Mouse (Mus musculus): Measurements from ENCODE around the gene Gm10563. TPM values are rescaled to one million over a fixed set of nuclear protein-coding genes. Genes with fewer than 3 reads are reported as not detected.
"Not testable (repeated sequence)": the region's sequence is repeated elsewhere in the genome, so short reads cannot be mapped to it uniquely, and the experiment has no call there.

Gene Gm10563
- polyA plus RNA-seq, 1 experiment from 2014 or later, result not detected

DNA sequence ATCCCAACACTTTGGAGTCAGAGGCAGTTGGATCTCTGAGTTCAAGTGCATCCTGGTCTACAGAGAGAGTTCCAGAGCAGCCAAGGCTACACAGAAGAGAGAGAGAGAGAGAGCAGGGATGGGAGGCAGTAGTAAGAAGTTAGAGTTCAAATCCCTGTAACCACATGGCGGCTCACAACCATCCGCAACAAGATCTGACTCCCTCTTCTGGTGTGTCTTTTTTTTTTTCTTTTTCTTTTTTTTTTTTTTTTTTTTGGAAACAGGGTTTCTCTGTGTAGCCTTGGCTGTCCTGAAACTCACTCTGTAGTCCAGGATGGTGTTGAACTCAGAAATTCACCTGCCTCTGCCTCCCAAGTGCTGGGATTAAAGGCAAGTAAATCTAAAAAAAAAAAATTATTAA, 26.9 kb upstream of the Gm10563 start:
- no peak overlapping the region for H3K4me2 ChIP-seq (ENCODE audit: low read length)
- DNase-seq (ENCODE audit: low spot score) (no peak), ATAC-seq (replicated peaks; ENCODE audit: low FRiP score, low TSS enrichment, low read depth) (no peak)
- no peak overlapping the region for H3K27ac ChIP-seq (ENCODE audit: low read depth)
- WGBS, result 55% methylated on average over 2 of the region's 2 CpGs
- no peak overlapping the region for H3K4me3 ChIP-seq (ENCODE audit: low read depth, low read length)
- H3K36me3 ChIP-seq (ENCODE audit: control insufficient read depth, insufficient read depth, low read length), result no peaks in the 10 kb centered on the region
- no peaks in the 10 kb centered on the region for H3K27me3 ChIP-seq (replicated peaks; ENCODE audit: control insufficient read depth, insufficient read depth, low read length)
- no peak overlapping the region for H3K9ac ChIP-seq (ENCODE audit: low read length)
- peaks cover 6% of the 10 kb centered on the region; the same call in 1 of the 2 replicates for H3K4me1 ChIP-seq (replicated peaks; ENCODE audit: control insufficient read depth, insufficient read depth, low read length)
- no peaks in the 10 kb centered on the region for H3K9me3 ChIP-seq (ENCODE audit: control insufficient read depth, low read length)

GRCm38 (mm10) chr4:155670236-155670635, 25.0 kb upstream of the Gm10563 start:
- H3K27ac ChIP-seq (ENCODE audit: low read depth); H3K27me3 ChIP-seq (replicated peaks; ENCODE audit: control insufficient read depth, insufficient read depth, low read length); ATAC-seq (replicated peaks; ENCODE audit: low FRiP score, low TSS enrichment, low read depth); H3K4me2 ChIP-seq (ENCODE audit: low read length); H3K4me3 ChIP-seq (ENCODE audit: low read depth, low read length); H3K9ac ChIP-seq (ENCODE audit: low read length); DNase-seq (ENCODE audit: low spot score); H3K9me3 ChIP-seq (ENCODE audit: control insufficient read depth, low read length); H3K4me1 ChIP-seq (replicated peaks; ENCODE audit: control insufficient read depth, insufficient read depth, low read length): not testable (repeated sequence)
- peaks cover 12% of the 10 kb centered on the region for H3K36me3 ChIP-seq (ENCODE audit: control insufficient read depth, insufficient read depth, low read length)
- WGBS, result 62% methylated on average over 4 of the region's 4 CpGs

DNA sequence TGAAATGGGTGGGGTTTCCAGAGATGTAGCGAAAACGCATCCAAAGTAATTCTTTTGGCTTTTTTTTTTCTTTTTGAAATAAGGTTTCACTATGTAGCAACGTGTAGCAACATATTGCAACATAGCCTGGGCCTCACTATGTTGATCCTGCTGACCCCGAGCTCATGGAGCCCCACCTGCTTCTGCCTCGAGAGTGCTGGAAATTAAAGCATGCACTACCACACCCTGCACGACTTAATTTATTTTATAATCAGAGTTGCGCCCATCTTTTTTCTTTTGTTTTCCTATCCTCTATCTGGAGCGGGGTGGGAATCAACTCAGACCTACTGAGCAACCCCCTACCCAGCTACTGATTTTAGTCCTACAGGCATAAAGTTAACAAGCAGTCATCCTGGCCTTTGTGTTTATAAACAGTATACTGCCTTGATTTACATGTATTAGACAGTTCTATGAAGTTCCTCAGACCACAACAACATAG, 24.4 kb upstream of the Gm10563 start:
- WGBS, result under 1% methylated on average over 8 of the region's 8 CpGs
- peak overlapping the region; percentile 82 for H3K4me3 ChIP-seq (ENCODE audit: low read depth, low read length)
- H3K9me3 ChIP-seq (ENCODE audit: control insufficient read depth, low read length), result no peaks in the 10 kb centered on the region
- H3K27ac ChIP-seq (ENCODE audit: low read depth), result 0 out of 2 replicates have a peak overlapping the region, but pooled peaks have one; percentile 57
- H3K4me2 ChIP-seq (ENCODE audit: low read length), result peak overlapping the region; percentile 88
- ATAC-seq (replicated peaks; ENCODE audit: low FRiP score, low TSS enrichment, low read depth), result peak; percentile 43; the same call in 1 of the 2 replicates
- H3K27me3 ChIP-seq (replicated peaks; ENCODE audit: control insufficient read depth, insufficient read depth, low read length), result no peaks in the 10 kb centered on the region
- peak overlapping the region; percentile 38 for H3K9ac ChIP-seq (ENCODE audit: low read length)
- H3K36me3 ChIP-seq (ENCODE audit: control insufficient read depth, insufficient read depth, low read length), result peaks cover 14% of the 10 kb centered on the region
- no peak for DNase-seq (ENCODE audit: low spot score)
- H3K4me1 ChIP-seq (replicated peaks; ENCODE audit: control insufficient read depth, insufficient read depth, low read length), result peaks cover 6% of the 10 kb centered on the region; the same call in 1 of the 2 replicates

DNA sequence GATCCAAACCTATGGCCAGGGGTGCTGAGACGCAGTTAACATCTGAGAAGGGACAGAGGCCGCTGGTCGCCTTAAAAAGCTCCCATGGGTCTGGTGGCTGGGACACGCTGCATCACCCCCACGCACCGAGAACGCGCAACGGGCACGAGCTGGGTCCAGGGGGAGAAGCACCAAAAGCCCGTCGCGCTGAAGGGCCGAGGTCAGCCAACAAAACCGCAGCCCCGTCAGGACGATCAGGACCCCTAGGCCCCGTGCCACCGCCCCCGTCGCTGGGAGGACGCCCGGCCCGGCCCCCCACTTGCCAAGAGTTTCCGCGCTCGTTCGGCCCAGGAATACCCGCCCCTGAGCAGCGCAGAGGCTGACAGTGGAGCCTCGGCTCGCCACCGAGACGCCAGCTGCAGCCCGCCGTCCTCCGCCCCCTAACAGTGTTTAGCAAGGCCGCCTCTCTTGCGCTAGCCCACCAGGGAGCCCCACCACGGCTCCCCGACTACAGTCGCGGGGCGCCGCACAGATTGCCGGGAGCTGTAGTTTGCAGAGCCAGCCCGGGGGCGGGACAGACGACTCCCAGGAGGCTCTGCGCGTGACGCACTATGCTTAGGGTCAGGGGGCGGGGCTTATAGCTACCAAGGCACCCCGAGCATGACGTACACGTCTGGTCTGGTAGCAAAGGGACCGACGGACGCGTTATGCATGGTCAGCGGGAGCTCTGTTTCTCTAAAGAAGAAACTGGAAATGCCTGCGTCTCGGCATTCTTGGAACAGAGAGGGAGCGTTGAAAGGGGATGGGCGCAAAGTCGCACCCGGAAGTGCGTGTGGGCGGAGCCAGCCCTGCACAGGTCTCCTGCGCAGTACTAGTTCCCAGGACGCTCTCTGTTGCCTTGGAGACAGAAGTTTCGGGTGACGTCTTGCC, 23.7 kb upstream of the Gm10563 start, which contains the start of gene Mib2:
Gene Mib2 (minus strand): TSS at position 510 of the 909 bp plus-strand sequence.
- peaks cover 6% of the 10 kb centered on the region; the same call in 1 of the 2 replicates for H3K4me1 ChIP-seq (replicated peaks; ENCODE audit: control insufficient read depth, insufficient read depth, low read length)
- DNase-seq (ENCODE audit: low spot score), result peak; percentile 99
- H3K27me3 ChIP-seq (replicated peaks; ENCODE audit: control insufficient read depth, insufficient read depth, low read length), result no peaks in the 10 kb centered on the region
- under 1% methylated on average over 73 of the region's 73 CpGs for WGBS
- peak within 1 kb of the TSS; percentile 72 for H3K9ac ChIP-seq (ENCODE audit: low read length)
- peaks cover 14% of the 10 kb centered on the region for H3K36me3 ChIP-seq (ENCODE audit: control insufficient read depth, insufficient read depth, low read length)
- ATAC-seq (replicated peaks; ENCODE audit: low FRiP score, low TSS enrichment, low read depth), result peak; percentile 99
- H3K27ac ChIP-seq (ENCODE audit: low read depth), result peak within 1 kb of the TSS; percentile 57
- H3K4me3 ChIP-seq (ENCODE audit: low read depth, low read length), result peak within 1 kb of the TSS; percentile 82
- H3K4me2 ChIP-seq (ENCODE audit: low read length), result peak within 1 kb of the TSS; percentile 88
- H3K9me3 ChIP-seq (ENCODE audit: control insufficient read depth, low read length), result no peaks in the 10 kb centered on the region

DNA sequence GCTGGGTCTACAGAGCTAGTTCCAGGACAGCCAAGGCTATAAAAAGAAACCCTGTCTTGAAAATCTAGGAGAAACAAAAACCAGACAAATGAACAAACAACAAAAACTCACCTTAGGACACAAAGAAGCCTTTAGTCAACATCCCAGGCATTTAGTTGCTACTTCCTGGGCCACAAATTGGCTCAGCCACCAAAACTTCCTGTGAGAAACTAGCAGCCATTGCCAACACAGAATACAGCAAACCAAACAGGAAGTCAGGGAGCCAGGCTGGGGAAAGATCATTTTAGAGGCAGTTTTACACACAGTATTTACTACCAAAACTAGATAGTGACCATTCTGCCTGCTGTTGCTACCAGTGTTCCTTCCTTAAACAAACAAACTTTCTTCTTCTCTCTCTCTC, 21.7 kb upstream of the Gm10563 start:
- peaks cover 6% of the 10 kb centered on the region; the same call in 1 of the 2 replicates for H3K4me1 ChIP-seq (replicated peaks; ENCODE audit: control insufficient read depth, insufficient read depth, low read length)
- peaks cover 14% of the 10 kb centered on the region for H3K36me3 ChIP-seq (ENCODE audit: control insufficient read depth, insufficient read depth, low read length)
- no peaks in the 10 kb centered on the region for H3K27me3 ChIP-seq (replicated peaks; ENCODE audit: control insufficient read depth, insufficient read depth, low read length)
- H3K4me3 ChIP-seq (ENCODE audit: low read depth, low read length), result no peak overlapping the region
- DNase-seq (ENCODE audit: low spot score) (no peak), ATAC-seq (replicated peaks; ENCODE audit: low FRiP score, low TSS enrichment, low read depth) (no peak)
- no peak overlapping the region for H3K27ac ChIP-seq (ENCODE audit: low read depth)
- H3K9me3 ChIP-seq (ENCODE audit: control insufficient read depth, low read length), result no peaks in the 10 kb centered on the region
- no peak overlapping the region for H3K4me2 ChIP-seq (ENCODE audit: low read length)
- no peak overlapping the region for H3K9ac ChIP-seq (ENCODE audit: low read length)

GRCm38 (mm10) chr4:155660641-155661040, 15.4 kb upstream of the Gm10563 start:
- 89% methylated on average over 12 of the region's 12 CpGs for WGBS
- H3K36me3 ChIP-seq (ENCODE audit: control insufficient read depth, insufficient read depth, low read length), result peaks cover 30% of the 10 kb centered on the region
- H3K9ac ChIP-seq (ENCODE audit: low read length), result no peak overlapping the region
- no peaks in the 10 kb centered on the region for H3K9me3 ChIP-seq (ENCODE audit: control insufficient read depth, low read length)
- H3K4me2 ChIP-seq (ENCODE audit: low read length), result no peak overlapping the region
- no peak overlapping the region for H3K4me3 ChIP-seq (ENCODE audit: low read depth, low read length)
- H3K27ac ChIP-seq (ENCODE audit: low read depth), result no peak overlapping the region
- ATAC-seq (replicated peaks; ENCODE audit: low FRiP score, low TSS enrichment, low read depth) (no peak), DNase-seq (ENCODE audit: low spot score) (no peak)
- H3K27me3 ChIP-seq (replicated peaks; ENCODE audit: control insufficient read depth, insufficient read depth, low read length), result 0 out of 2 replicates have a peak, but pooled peaks cover 4% of the 10 kb centered on the region
- H3K4me1 ChIP-seq (replicated peaks; ENCODE audit: control insufficient read depth, insufficient read depth, low read length), result no peaks in the 10 kb centered on the region

DNA sequence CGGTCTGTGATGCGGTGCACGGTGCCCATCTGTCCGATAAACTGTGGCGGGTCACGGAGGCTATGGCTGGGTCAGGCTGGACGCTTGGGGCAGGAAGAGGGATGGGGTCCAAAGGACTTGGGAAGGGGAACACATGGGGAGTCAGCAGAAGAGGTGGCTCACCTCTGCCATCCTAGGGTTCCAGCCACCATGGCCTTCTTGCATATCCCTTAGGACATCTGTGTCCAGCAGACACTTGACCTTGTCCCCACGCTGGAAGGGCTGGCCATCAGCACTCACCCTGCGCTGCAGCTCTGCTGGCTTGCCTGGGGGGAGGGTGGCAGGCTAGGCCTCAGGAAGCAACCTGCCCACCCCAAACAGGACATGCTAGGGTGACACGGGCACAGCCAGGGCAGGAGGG, 13.8 kb upstream of the Gm10563 start:
- WGBS, result 95% methylated on average over 10 of the region's 10 CpGs
- Histone ChIP-seq H3K27ac (ENCODE audit: low read depth) (no peak overlapping the region), H3K9me3 (ENCODE audit: control insufficient read depth, low read length) (no peaks in the 10 kb centered on the region), H3K4me2 (ENCODE audit: low read length) (no peak overlapping the region), H3K9ac (ENCODE audit: low read length) (no peak overlapping the region), H3K27me3 (replicated peaks; ENCODE audit: control insufficient read depth, insufficient read depth, low read length) (peaks cover 11% of the 10 kb centered on the region), H3K36me3 (ENCODE audit: control insufficient read depth, insufficient read depth, low read length) (peaks cover 24% of the 10 kb centered on the region), H3K4me3 (ENCODE audit: low read depth, low read length) (no peak overlapping the region), H3K4me1 (replicated peaks; ENCODE audit: control insufficient read depth, insufficient read depth, low read length) (peaks cover 14% of the 10 kb centered on the region)
- ATAC-seq (replicated peaks; ENCODE audit: low FRiP score, low TSS enrichment, low read depth) (no peak), DNase-seq (ENCODE audit: low spot score) (no peak)

GRCm38 (mm10) chr4:155656214-155656751, 11.1 kb upstream of the Gm10563 start:
- Histone ChIP-seq H3K4me2 (ENCODE audit: low read length) (no peak overlapping the region), H3K27me3 (replicated peaks; ENCODE audit: control insufficient read depth, insufficient read depth, low read length) (peaks cover 28% of the 10 kb centered on the region), H3K9me3 (ENCODE audit: control insufficient read depth, low read length) (no peaks in the 10 kb centered on the region), H3K4me1 (replicated peaks; ENCODE audit: control insufficient read depth, insufficient read depth, low read length) (peaks cover 32% of the 10 kb centered on the region), H3K9ac (ENCODE audit: low read length) (no peak overlapping the region), H3K36me3 (ENCODE audit: control insufficient read depth, insufficient read depth, low read length) (peaks cover 26% of the 10 kb centered on the region), H3K27ac (ENCODE audit: low read depth) (no peak overlapping the region), H3K4me3 (ENCODE audit: low read depth, low read length) (no peak overlapping the region)
- ATAC-seq (replicated peaks; ENCODE audit: low FRiP score, low TSS enrichment, low read depth) (no peak), DNase-seq (ENCODE audit: low spot score) (no peak)
- WGBS, result 92% methylated on average over 13 of the region's 13 CpGs
